Mouse (Mus musculus): ENCODE measurements at regions not wholly inside any gene's neighbourhood (a gene's known extent, or its start where the extent isn't known, plus 50 kb on each side); places are given as distances from the start of the nearest gene placed in this dataset.

DNA sequence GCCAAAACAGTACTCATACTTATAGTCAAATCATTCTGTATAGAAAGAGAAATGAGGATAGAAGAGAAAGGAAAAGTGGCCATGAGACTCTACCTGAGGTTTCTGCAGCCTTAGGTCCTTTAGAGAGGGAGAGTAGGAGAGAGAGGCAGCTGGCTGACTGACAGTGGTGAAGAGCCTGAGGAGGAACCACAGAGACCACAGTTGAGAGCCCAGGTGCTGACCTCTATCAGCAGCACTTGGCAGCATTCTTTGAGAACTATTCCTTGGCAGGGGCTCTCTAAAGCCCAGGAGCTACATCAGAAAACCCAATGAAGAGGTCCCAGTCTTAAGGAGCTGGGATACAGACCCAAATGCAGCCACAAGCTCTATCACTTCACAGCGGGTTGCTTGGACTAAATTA is 246.6 kb upstream of the Thbs1 start:
- no peak for TF ChIP-seq POLR2A (IDR thresholded peaks at IDR 0.05; ENCODE audit: low read depth, low read length)
- no peak for TF ChIP-seq CTCF (IDR thresholded peaks at IDR 0.05; ENCODE audit: extremely low read depth, insufficient read depth, insufficient read length, insufficient replicate concordance)

All from spleen, adult 2 months (tissue).